In the genomic region with DNA sequence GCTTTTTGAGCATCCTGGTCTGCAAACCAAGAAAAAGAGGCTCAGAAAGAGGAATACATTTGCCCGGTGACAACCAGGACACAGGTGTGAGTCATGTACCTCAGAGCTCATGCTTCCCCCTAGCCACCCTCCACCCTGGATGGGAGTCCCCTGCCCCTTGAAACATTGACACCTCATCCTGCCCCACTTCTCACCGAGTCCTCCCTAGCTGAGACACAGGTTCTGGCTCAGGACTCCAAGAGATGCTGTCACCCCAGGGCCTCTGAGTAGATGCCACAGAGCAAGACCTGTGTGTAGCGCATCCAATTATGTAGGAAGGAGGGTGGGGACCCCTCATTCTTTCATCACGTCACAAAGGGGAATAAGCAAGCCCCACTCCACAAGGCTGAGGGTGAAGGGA, we compare ENCODE assay signal across 24 mouse cellular contexts. TPM values are rescaled to one million over a fixed set of nuclear protein-coding genes. Genes with fewer than 3 reads are reported as not detected.
DNase-seq lines count a peak whose midpoint lies in the region; ATAC-seq lines count a peak whose summit lies in the region.
"Had no signal": no experiment of that assay in that cellular context is flagged by ENCODE, and none has a peak within 500 bp of the region (broad histone marks: within the 10 kb centered on the region; RNA-seq: fewer than 3 reads in every experiment).

No protein-coding gene starts in this region.

- peaks cover 7% of the 10 kb centered on the region for H3K4me1 ChIP-seq in forebrain, embryonic 11.5 days (replicated peaks; ENCODE audit: control insufficient read depth, insufficient read depth, low read length)
- 0 out of 2 replicates have a peak, but pooled peaks cover 2% of the 10 kb centered on the region for H3K4me1 ChIP-seq in forebrain, embryonic 14.5 days (ENCODE audit: control insufficient read depth, insufficient read depth, low read length)
- H3K4me1 ChIP-seq in heart, embryonic 10.5 days: peaks cover 26% of the 10 kb centered on the region

- H3K4me2 ChIP-seq in forebrain, embryonic 11.5 days (ENCODE audit: low read depth, low read length, severe bottlenecking): no peak overlapping the region
- H3K4me2 ChIP-seq in forebrain, embryonic 14.5 days (ENCODE audit: low read length): no peak overlapping the region
- H3K4me2 ChIP-seq: embryonic facial prominence, embryonic 15.5 days; heart, embryonic 13.5 days; hindbrain, embryonic 12.5 days had no signal

- intact Hi-C loops in heart, postnatal 25 days (cut with DNase I): no loop called here

- H3K9ac ChIP-seq in forebrain, embryonic 11.5 days (ENCODE audit: low read length): no peak overlapping the region
- no peak overlapping the region for H3K9ac ChIP-seq in forebrain, embryonic 14.5 days (ENCODE audit: low read length)
- H3K9ac ChIP-seq: embryonic facial prominence, embryonic 15.5 days; heart, embryonic 13.5 days; hindbrain, embryonic 12.5 days had no signal

- H3K9me3 ChIP-seq in forebrain, embryonic 11.5 days (ENCODE audit: control insufficient read depth, low read length): no peaks in the 10 kb centered on the region
- H3K9me3 ChIP-seq in forebrain, embryonic 14.5 days (replicated peaks; ENCODE audit: control insufficient read depth, low read length): no peaks in the 10 kb centered on the region
- H3K9me3 ChIP-seq in heart, embryonic 10.5 days: no peaks in the 10 kb centered on the region
- H3K9me3 ChIP-seq: embryonic facial prominence, embryonic 15.5 days; forebrain, embryonic 10.5 days; G1E; heart, embryonic 13.5 days; hindbrain, embryonic 12.5 days had no signal

- peak; percentile 33 for DNase-seq in forebrain, embryonic 11.5 days (ENCODE audit: low spot score)
- DNase-seq in forebrain, embryonic 14.5 days (ENCODE audit: low spot score): no peak
- peak; percentile 59 for DNase-seq in heart, embryonic 10.5 days (ENCODE audit: low spot score)
- DNase-seq in heart, postnatal 25 days (ENCODE audit: low spot score): no peak
- peak; percentile 1 for DNase-seq in right cerebral cortex, postnatal 4 days
- no peak for DNase-seq in right cerebral cortex, postnatal 25 days
- peak; percentile 8 for DNase-seq in urinary bladder, adult 2 months (ENCODE audit: low spot score)
- DNase-seq in urinary bladder, postnatal 25 days (ENCODE audit: low spot score): no peak
- DNase-seq: adrenal gland, adult 8-10 months; adrenal gland, postnatal 36 days; B cell, adult 2 months; cerebellum, adult 2 months; cerebellum, postnatal 10 days; embryo, embryonic 11 days; heart, adult 2 months; heart, postnatal 4 days had no signal

- peaks cover 15% of the 10 kb centered on the region for H3K27me3 ChIP-seq in forebrain, embryonic 11.5 days (ENCODE audit: control insufficient read depth, insufficient read depth, low read length)
- H3K27me3 ChIP-seq in forebrain, embryonic 14.5 days (replicated peaks; ENCODE audit: control insufficient read depth, insufficient read depth, low read length): peaks cover 18% of the 10 kb centered on the region; the same call in 1 of the 2 replicates
- H3K27me3 ChIP-seq in heart, embryonic 10.5 days (ENCODE audit: insufficient read depth, poor library complexity, severe bottlenecking): peaks cover 72% of the 10 kb centered on the region

- no peak overlapping the region for H3K4me3 ChIP-seq in forebrain, embryonic 11.5 days (ENCODE audit: low read depth, low read length)
- no peak overlapping the region for H3K4me3 ChIP-seq in forebrain, embryonic 14.5 days (ENCODE audit: low read depth, low read length)
- no peak overlapping the region for H3K4me3 ChIP-seq in heart, embryonic 10.5 days
- H3K4me3 ChIP-seq: embryonic facial prominence, embryonic 15.5 days; forebrain, embryonic 10.5 days; heart, adult 2 months; heart, embryonic 13.5 days; hindbrain, embryonic 12.5 days had no signal

- no peak for ATAC-seq in forebrain, embryonic 11.5 days (replicated peaks; ENCODE audit: low FRiP score)
- no peak for ATAC-seq in forebrain, embryonic 14.5 days
- ATAC-seq: CD4-positive, CD25-positive, alpha-beta regulatory T cell, adult 4 months; forebrain, embryonic 16.5 days; hindbrain, embryonic 16.5 days had no signal

- no peaks in the 10 kb centered on the region for H3K36me3 ChIP-seq in forebrain, embryonic 11.5 days (ENCODE audit: control insufficient read depth, insufficient read depth, low read length)
- H3K36me3 ChIP-seq in forebrain, embryonic 14.5 days (ENCODE audit: control insufficient read depth, insufficient read depth, low read length): no peaks in the 10 kb centered on the region
- H3K36me3 ChIP-seq in heart, embryonic 10.5 days: no peaks in the 10 kb centered on the region
- H3K36me3 ChIP-seq: embryonic facial prominence, embryonic 15.5 days; forebrain, embryonic 10.5 days; G1E; heart, embryonic 13.5 days; hindbrain, embryonic 12.5 days had no signal

- 77% methylated on average over 4 of the region's 4 CpGs for WGBS in forebrain, embryonic 11.5 days
- WGBS in forebrain, embryonic 14.5 days: 79% methylated on average over 4 of the region's 4 CpGs
- 77% methylated on average over 4 of the region's 4 CpGs for WGBS in heart, embryonic 10.5 days

- no peak overlapping the region for H3K27ac ChIP-seq in forebrain, embryonic 11.5 days (ENCODE audit: low read depth, low read length)
- no peak overlapping the region for H3K27ac ChIP-seq in forebrain, embryonic 14.5 days (ENCODE audit: low read depth, low read length)
- H3K27ac ChIP-seq in heart, embryonic 10.5 days: no peak overlapping the region
- H3K27ac ChIP-seq: embryonic facial prominence, embryonic 15.5 days; forebrain, embryonic 10.5 days; heart, adult 2 months; heart, embryonic 13.5 days; hindbrain, embryonic 12.5 days had no signal

RNA-seq across cellular contexts. Expression of gene Padi2, which starts 3.4 kb away (rescaled TPM):
- polyA plus RNA-seq in forebrain, embryonic 11.5 days (2014; fragmentation: Nextera tagmentation; extraction: Ambion mirVana): 0.23 and 1.3 TPM in 2 replicates
- 0.27 and 0.31 TPM in 2 replicates for polyA plus RNA-seq in forebrain, embryonic 14.5 days (2014; fragmentation: Nextera tagmentation; extraction: Ambion mirVana)
- polyA plus RNA-seq in heart, embryonic 10.5 days (2016; fragmentation: Nextera tagmentation; extraction: Ambion mirVana): 2.9 and 6.3 TPM in 2 replicates
- total RNA-seq in heart, postnatal 25 days (2021): under 1 TPM; 0.42 to 0.81 TPM
- polyA plus RNA-seq in urinary bladder, adult 2 months (2012; rRNA removed): 1.7 and 1.8 TPM in 2 replicates

RNA-seq across cellular contexts. Expression of gene Sdhb, which starts 51.5 kb away (rescaled TPM):
- polyA plus RNA-seq in forebrain, embryonic 11.5 days (2014; fragmentation: Nextera tagmentation; extraction: Ambion mirVana): 375 and 401 TPM in 2 replicates
- 508 and 541 TPM in 2 replicates for polyA plus RNA-seq in forebrain, embryonic 14.5 days (2014; fragmentation: Nextera tagmentation; extraction: Ambion mirVana)
- 605 and 778 TPM in 2 replicates for polyA plus RNA-seq in heart, embryonic 10.5 days (2016; fragmentation: Nextera tagmentation; extraction: Ambion mirVana)
- 1,000 to 10,000 TPM; 1,213 to 1,269 TPM for total RNA-seq in heart, postnatal 25 days (2021)
- polyA plus RNA-seq in urinary bladder, adult 2 months (2012; rRNA removed): 175 and 188 TPM in 2 replicates

Comparison
In these comparisons a context has a peak if more than half of its experiments do, and no peak if none do; other contexts are left out.
1. DNase-seq: peak in forebrain, embryonic 11.5 days (single experiment), heart, embryonic 10.5 days (single experiment), right cerebral cortex, postnatal 4 days (single experiment) and urinary bladder, adult 2 months (single experiment); none in forebrain, embryonic 14.5 days (single experiment), heart, postnatal 25 days (single experiment), right cerebral cortex, postnatal 25 days (single experiment) and urinary bladder, postnatal 25 days (single experiment).